Mouse (Mus musculus): ENCODE data around the gene Emc8. TPM values are rescaled to one million over a fixed set of nuclear protein-coding genes. Genes with fewer than 3 reads are reported as not detected.
"Not testable (repeated sequence)": the region's sequence is repeated elsewhere in the genome, so short reads cannot be mapped to it uniquely, and the experiment has no call there.

The Emc8 gene
- total RNA-seq, 1 experiment from 2014 or later, result 21.1 TPM

- ATAC-seq (ENCODE audit: extremely low read depth, insufficient number of reproducible peaks, low FRiP score, poor library complexity, severe bottlenecking), result no peak
Measured at GRCm38 (mm10) chr8:120686576-120686975, 18.2 kb upstream of the Emc8 start.

GRCm38 (mm10) chr8:120686051-120686450 lies 17.7 kb upstream of the Emc8 start:
- no peak for ATAC-seq (ENCODE audit: extremely low read depth, insufficient number of reproducible peaks, low FRiP score, poor library complexity, severe bottlenecking)

- no peak for ATAC-seq (ENCODE audit: extremely low read depth, insufficient number of reproducible peaks, low FRiP score, poor library complexity, severe bottlenecking)
Measured at GRCm38 (mm10) chr8:120685591-120685990, 17.2 kb upstream of the Emc8 start.

GRCm38 (mm10) chr8:120685097-120685496 lies 16.7 kb upstream of the Emc8 start:
- no peak for ATAC-seq (ENCODE audit: extremely low read depth, insufficient number of reproducible peaks, low FRiP score, poor library complexity, severe bottlenecking)

GRCm38 (mm10) chr8:120684082-120684481 lies 15.7 kb upstream of the Emc8 start:
- ATAC-seq (ENCODE audit: extremely low read depth, insufficient number of reproducible peaks, low FRiP score, poor library complexity, severe bottlenecking), result no peak

GRCm38 (mm10) chr8:120683602-120684001 lies 15.2 kb upstream of the Emc8 start:
- peak; percentile 77 for ATAC-seq (ENCODE audit: extremely low read depth, insufficient number of reproducible peaks, low FRiP score, poor library complexity, severe bottlenecking)

GRCm38 (mm10) chr8:120681113-120681512 lies 12.7 kb upstream of the Emc8 start:
- ATAC-seq (ENCODE audit: extremely low read depth, insufficient number of reproducible peaks, low FRiP score, poor library complexity, severe bottlenecking), result no peak

GRCm38 (mm10) chr8:120680405-120680804 lies 12.0 kb upstream of the Emc8 start:
- not testable (repeated sequence) for ATAC-seq (ENCODE audit: extremely low read depth, insufficient number of reproducible peaks, low FRiP score, poor library complexity, severe bottlenecking)

- no peak for ATAC-seq (ENCODE audit: extremely low read depth, insufficient number of reproducible peaks, low FRiP score, poor library complexity, severe bottlenecking)
Measured at GRCm38 (mm10) chr8:120679629-120680387, 11.4 kb upstream of the Emc8 start.

- ATAC-seq (ENCODE audit: extremely low read depth, insufficient number of reproducible peaks, low FRiP score, poor library complexity, severe bottlenecking), result peak; percentile 71; the same call in 1 of the 2 replicates
Measured at GRCm38 (mm10) chr8:120678447-120678846, 10.1 kb upstream of the Emc8 start.

- no peak for ATAC-seq (ENCODE audit: extremely low read depth, insufficient number of reproducible peaks, low FRiP score, poor library complexity, severe bottlenecking)
Measured at GRCm38 (mm10) chr8:120675718-120676117, 7.3 kb upstream of the Emc8 start.

GRCm38 (mm10) chr8:120673298-120673697 lies 4.9 kb upstream of the Emc8 start:
- ATAC-seq (ENCODE audit: extremely low read depth, insufficient number of reproducible peaks, low FRiP score, poor library complexity, severe bottlenecking), result no peak

- ATAC-seq (ENCODE audit: extremely low read depth, insufficient number of reproducible peaks, low FRiP score, poor library complexity, severe bottlenecking), result no peak
Measured at GRCm38 (mm10) chr8:120672626-120673229, 4.4 kb upstream of the Emc8 start.

GRCm38 (mm10) chr8:120671775-120672174 lies 3.4 kb upstream of the Emc8 start:
- ATAC-seq (ENCODE audit: extremely low read depth, insufficient number of reproducible peaks, low FRiP score, poor library complexity, severe bottlenecking), result no peak

- peak; percentile 82 for ATAC-seq (ENCODE audit: extremely low read depth, insufficient number of reproducible peaks, low FRiP score, poor library complexity, severe bottlenecking)
Measured at GRCm38 (mm10) chr8:120667561-120668373, 606 bp downstream of the Emc8 start, which contains the start of the genes Gm27021 and Cox4i1. Gene Gm27021 (minus strand): TSS chr8:120668079. Gene Cox4i1 (plus strand): TSS chr8:120668222.

- no peak for ATAC-seq (ENCODE audit: extremely low read depth, insufficient number of reproducible peaks, low FRiP score, poor library complexity, severe bottlenecking)
Measured at GRCm38 (mm10) chr8:120666807-120667470, 1.4 kb downstream of the Emc8 start.

- ATAC-seq (ENCODE audit: extremely low read depth, insufficient number of reproducible peaks, low FRiP score, poor library complexity, severe bottlenecking), result no peak
Measured at GRCm38 (mm10) chr8:120665726-120666455, 2.5 kb downstream of the Emc8 start.

- no peak for ATAC-seq (ENCODE audit: extremely low read depth, insufficient number of reproducible peaks, low FRiP score, poor library complexity, severe bottlenecking)
Measured at GRCm38 (mm10) chr8:120664566-120664965, 3.8 kb downstream of the Emc8 start.
